Mouse (Mus musculus) megakaryocyte-erythroid progenitor cell, adult 5-6 weeks (primary cell): ENCODE results near the gene Pepd. TPM values are rescaled to one million over a fixed set of nuclear protein-coding genes. Genes with fewer than 3 reads are reported as not detected.
A peak's percentile ranks its signal among the peaks of the same experiment; 100 is the strongest.

Experiments used
- ATAC-seq: replicated peaks from 2 replicates; pipeline ENCODE4 v1.8.0; 2016; ENCODE audit warnings: mild to moderate bottlenecking, inconsistent platforms; ENCODE audit not compliant: severe bottlenecking, poor library complexity, low FRiP score, low TSS enrichment
- total RNA-seq, 2 experiments: library from RNA; stranded (forward) in 1 of 2; stranded (reverse) in 1 of 2; fragments of 200-1000, 215-1000 nt in 1 of 2; fragments of >200 nt in 1 of 2; fragmentation: Nextera tagmentation in 1 of 2; gene quantifications; 2 replicates each; pipeline ENCODE4 v1.2.3; 2014 to 2017

Gene Pepd
- total RNA-seq, 2 experiments from 2014 or later: 20.8 to 31.1 TPM

DNA sequence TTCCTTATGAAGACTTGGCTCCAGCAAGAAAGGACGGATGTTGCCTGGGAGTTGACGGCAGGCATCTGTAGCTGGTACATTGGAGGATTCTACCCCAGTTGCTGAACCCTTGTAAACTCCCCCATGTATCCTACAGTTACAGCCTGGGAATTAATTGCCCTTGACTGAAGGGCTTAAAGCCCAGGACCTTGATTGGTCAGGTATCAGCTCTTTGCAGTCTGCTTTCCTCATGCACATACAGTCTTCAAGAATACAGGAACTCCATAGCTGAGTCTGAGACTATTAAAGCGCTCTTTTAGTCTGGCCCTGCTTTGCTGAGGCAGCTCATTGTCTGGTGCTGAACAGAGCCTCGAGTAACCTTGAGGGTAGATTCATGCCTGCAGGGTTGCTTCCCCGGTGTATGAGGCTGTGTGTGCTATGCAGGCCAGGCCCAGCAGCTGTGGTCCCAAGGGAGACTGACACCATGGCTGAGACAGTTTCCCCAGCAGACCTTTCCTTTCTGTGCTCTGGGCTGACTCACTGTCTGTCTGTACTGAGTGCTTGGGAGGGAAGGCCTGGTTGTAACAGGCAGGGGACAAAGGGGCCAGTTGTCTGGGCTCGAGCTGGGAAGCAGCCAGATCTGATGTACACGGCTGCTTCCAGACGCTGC, 17.6 kb downstream of the Pepd start:
- ATAC-seq: no peak

DNA sequence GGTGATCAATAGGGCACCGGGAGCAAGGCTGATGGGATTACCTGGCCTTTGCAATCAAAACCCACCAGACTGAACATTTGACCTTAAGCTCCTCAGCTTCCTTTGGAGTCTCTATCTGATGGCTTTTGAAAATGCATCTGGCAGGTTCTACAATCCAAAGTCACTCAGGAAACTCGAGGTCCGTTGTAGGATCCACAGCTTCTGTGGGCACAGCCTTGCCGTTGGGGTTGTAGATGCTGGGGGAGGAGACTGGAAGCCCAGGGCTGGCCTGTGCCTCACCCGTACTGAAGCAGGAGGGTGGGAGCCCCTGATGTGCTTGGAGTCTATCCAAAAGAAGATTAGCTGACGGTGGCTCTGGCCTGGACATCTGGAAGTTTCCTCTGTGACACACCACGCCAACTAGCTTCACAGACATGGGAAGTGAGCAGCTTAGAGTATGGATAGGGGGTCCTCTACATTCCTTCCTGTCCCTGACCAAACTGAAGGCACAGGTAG, 18.1 kb downstream of the Pepd start:
- ATAC-seq: no peak

DNA sequence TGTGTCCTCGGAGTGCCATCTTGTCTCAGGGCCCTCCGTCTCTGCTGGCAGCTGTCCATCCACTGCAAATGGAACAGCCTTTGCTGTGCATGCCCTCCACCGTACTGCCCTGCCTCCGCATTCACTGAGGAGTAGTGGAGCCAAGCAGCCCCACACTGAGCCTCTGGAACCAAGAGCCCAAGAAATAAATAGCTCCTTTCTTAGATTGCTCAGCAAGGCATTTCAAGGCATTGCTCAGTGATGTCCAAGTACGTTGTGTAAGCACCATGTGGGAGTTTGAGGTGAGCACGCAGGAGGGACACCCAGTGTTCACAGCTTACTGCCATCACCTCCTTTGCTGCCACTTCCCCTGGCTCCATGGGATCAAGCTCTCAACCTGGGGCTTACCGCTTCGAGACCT, 20.5 kb downstream of the Pepd start:
- ATAC-seq: no peak

- ATAC-seq: peak; percentile 56
Measured at GRCm38 (mm10) chr7:34933142-34933541, 21.0 kb downstream of the Pepd start.

DNA sequence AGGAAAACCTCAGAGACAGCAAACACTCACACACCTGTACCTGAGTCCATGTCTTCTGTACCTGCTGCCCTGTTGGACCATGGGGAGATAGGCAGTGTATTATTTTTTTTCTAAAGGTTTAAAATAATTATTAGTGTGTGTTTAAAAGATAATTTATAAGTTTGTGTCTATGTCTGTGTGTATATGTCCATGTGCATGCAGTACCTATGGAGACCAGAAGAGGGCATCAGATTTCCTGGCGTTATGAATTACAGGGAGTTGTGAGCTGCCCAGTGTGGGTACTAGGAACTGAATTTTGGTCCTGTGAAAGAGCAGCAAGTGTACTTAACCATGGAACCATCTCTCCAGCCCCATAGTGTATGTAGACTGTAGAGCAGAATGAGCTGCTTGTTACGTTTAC, 24.2 kb downstream of the Pepd start:
- no peak for ATAC-seq

DNA sequence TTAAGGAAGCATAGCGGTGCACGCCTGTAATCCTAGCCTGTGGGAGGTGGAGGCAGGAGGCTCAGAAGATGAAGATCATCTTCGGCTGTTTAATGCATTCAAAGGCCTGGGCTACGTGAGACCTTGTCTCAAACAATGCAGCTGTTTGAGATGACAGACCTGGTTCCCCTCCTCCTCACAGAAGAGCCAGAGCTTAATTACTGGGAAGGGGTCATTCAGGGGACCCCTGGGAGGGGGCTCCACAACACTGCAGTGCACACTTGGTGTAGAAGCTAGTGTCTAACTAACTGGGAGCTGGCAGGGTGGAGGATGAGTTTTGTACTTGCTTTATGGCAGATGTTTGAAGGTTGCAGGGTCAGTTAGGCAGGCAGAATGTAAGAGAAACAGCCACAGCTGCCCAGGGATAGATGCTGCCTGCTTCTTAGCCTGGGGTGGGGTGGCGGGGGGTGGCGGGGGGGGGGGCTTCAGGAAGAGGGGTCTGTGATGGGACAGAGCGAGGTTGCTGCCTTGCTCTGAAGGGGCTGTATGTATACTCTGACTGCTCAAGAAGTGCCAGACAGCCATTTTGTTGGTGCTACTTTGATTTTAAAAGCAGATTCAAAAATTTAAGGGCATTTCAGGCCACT, 26.6 kb downstream of the Pepd start:
- ATAC-seq: no peak

- ATAC-seq: no peak
Measured at GRCm38 (mm10) chr7:34939262-34939951, 27.2 kb downstream of the Pepd start.

DNA sequence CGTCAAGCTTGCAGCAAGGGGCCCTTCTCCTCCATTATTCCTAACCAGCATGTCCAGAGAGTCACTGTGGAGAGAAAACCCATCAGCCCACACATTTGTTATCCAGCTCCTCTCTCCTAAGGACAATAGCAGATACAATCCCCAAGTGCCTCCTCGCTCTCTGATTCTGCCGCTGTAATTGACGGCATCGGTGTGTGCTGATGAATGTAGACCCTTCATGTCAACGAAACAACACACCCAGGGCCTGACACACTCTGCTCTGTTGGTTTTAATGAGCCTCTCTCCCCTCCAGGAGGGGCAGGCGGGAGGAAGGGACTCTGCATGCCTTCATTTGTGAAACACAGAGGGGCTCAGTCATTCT, 27.8 kb downstream of the Pepd start:
- no peak for ATAC-seq

GRCm38 (mm10) chr7:34943581-34944123, 31.5 kb downstream of the Pepd start:
- no peak for ATAC-seq

DNA sequence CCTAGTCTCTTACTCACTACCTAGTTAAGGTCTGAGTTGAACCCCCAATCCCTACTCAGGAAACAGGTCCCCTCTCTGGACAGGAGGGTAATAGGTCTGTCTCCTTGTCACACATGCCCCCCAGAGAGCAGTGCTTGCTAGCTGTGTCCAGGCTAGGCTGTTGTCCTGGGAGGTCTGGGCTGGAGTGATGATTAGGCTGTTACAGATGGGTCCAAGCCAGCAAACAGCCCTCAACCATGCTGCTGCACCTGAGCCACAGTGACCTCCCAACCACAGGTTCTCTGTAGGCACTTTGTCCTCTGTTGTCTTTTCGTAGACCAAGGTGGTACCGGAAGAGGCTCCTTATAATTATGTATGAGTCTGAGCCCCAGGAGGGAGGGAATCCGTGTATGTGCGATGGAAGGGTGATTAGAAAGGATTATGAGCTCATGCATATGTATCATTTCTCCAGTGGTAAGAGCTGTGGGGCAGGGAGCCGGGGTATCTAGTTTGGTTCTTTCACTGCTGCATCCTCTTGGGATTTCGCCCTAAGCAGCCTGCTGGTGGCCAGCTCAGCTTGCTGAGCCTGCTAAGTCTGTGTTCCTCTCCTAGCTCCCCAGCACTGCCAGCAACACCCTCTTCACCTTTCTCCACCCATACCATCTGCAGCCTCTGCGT, 34.2 kb downstream of the Pepd start:
- ATAC-seq: no peak

DNA sequence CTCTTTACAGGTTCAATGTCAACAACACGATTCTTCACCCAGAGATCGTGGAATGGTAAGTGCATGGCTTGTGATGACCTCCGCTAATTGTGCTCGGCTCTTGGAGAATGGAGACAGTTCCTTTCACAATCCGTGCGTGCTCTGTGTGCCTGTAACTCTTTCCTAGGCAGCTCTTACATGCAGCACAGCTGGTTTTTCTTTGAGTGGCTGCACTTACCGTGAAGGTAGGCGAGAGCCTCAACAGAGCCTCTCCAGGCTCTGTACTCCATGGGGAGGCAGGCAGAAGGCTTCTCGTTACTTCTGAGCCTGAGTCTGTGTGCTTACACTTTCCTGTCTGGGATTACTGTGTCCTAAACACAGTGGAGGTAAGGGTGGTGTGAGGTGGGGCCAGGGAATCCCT, 42.4 kb downstream of the Pepd start:
- ATAC-seq: no peak

DNA sequence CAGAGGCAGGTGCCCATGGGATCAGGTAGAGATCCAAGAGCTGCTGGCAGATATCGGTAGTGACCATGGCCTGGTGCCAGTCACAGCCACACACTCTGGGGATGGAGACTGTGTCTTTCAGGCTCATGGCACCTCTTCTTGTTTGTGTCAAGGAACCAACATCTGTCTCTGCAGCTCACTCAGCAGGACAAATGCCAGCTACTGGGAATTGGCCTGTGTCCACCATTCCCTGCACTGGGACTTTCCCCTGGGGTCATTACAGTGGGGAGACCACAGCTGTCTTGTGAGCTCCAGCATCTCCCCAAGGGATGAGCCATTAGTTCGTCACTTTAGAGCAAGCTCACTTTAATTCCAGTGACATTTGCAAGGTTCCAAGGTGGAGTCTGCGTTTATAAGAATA, 43.1 kb downstream of the Pepd start:
- ATAC-seq: no peak

GRCm38 (mm10) chr7:34957138-34957537, 45.0 kb downstream of the Pepd start:
- ATAC-seq: no peak

DNA sequence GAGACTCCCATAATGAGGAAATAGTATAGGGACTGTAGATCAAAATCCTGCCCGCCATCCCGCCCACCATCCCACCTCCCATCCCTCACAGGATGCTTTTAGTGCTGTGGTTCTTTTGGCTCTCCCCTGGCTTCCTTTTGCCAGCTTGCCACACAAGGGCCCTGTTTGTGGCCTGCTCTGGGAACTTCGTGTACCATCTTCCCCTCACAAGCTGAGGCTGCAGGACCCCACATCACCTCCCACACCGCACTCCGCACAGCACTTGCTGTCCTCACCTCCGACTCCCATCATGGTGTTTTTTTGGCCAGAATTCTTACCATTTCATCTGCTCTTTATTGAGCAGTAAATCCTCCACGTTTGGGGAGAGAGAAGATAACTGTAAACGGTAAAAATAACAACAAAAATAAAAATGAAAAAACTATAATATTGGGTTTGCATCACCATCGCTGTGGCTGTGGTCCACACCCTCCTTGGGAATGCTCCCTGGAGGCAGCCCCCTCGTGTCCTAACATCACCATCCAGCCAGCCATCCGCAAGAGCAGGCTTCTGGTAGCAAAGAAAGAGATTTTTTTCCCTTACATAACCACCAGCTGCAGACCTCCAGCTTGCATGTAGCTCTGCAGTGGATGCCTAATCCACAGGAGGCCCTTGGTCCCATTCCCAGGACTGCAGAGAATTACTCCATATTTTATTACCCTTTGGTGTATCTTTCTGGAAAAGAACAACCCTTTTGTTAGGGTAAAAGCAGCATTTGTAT, 51.9 kb downstream of the Pepd start:
- no peak for ATAC-seq

DNA sequence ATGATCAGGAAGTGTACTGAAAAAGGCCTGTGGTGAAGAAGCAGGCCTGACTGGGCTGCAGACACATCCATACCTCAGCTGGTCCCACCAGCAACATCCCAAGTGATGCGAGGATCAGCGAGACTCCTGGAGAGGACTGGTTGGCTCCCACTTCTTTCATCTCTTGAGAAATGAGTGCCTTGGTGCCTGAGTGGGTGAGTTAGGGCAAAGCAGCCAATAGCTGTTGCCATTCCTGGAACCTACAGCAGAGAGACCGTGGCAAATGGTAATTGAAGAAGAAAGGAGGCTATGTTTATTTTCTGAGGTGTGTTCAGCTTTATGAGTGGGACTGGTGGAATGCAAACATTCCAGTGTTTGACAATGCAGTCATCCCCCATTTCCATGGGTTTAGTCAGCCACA, 55.2 kb downstream of the Pepd start:
- no peak for ATAC-seq

DNA sequence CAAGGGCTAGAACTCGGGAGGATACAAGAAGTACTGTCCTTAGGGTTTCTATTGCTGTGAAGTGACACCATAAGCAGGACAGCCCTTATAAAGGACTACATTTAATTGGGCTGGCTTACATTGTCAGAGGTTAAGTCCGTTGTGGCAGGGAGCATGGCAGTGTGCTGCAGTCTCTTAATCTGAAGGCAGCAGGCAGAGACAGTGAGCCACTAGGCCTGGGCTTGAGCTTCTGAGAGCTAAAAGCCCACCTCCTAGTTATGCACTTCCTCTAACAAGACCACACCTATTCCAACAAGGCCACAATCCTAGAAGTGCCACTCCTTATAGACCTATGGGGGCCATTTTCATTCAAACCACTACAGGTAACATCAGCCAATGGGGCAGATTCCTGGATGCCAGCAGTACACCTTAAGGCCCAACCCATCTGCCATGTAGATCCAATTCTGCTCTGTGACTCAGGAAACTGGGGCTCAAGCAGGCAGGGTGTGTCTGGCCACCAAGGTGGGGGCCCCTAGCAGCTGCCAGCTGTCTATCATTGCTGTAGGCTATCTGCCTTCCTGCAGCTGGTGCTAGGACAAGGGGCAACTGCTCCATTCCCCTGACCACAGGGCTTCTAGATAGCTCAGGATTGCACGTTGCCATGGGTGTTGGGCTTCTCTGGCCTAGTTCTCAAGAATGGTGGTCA, 56.7 kb downstream of the Pepd start:
- ATAC-seq: peak; percentile 92

DNA sequence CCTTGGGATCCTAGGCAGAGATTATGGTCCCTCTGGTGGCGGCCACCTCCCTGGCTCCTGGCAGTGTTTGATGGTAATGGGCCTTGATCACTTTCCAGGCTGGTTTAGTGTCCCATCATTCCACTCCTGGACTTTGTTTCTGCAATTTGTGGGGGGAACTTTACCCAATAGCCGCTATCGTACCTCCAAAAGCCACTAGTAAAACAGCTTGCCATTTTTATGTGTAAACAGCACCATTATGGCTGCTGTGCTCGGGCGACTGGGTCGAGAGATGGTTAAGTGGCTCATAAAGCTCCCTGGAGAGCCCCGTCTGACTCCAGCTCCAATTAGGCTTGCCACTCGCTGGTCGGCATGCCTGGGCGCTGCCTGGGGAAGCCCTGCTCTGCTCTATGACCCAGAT, 59.6 kb downstream of the Pepd start:
- no peak for ATAC-seq

GRCm38 (mm10) chr7:34972990-34973440, 60.8 kb downstream of the Pepd start:
- no peak for ATAC-seq

- ATAC-seq: no peak
Measured at GRCm38 (mm10) chr7:34973877-34974276, 61.7 kb downstream of the Pepd start.
